Mouse (Mus musculus) layer of hippocampus, adult 9-10 months (tissue): Measurements from ENCODE around the gene Rad54l.

Source experiments
- DNase-seq: peaks from one replicate; pipeline ENCODE4 v3.0.0; 2022; ENCODE audit warnings: low spot score

Gene Rad54l

DNA sequence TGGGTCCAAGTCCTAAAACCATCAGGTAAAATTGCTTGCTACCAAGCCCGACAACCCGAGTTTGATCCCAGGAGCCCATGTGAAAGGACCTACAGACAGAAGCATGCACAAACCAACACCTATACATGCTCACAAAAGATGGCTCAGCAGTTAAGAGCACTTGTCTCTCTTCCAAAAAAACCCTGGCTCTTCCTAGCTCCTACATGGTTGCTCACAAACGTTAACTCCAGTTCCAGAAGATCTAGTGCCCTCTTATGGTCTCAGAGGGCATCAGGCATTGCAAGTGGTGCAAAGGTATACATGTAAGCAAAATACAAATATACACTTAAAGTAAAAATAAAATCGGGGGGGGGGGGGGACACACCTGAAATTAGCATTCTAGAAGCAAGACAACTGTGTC is 50.3 kb downstream of the Rad54l start:
- no peak for DNase-seq

DNA sequence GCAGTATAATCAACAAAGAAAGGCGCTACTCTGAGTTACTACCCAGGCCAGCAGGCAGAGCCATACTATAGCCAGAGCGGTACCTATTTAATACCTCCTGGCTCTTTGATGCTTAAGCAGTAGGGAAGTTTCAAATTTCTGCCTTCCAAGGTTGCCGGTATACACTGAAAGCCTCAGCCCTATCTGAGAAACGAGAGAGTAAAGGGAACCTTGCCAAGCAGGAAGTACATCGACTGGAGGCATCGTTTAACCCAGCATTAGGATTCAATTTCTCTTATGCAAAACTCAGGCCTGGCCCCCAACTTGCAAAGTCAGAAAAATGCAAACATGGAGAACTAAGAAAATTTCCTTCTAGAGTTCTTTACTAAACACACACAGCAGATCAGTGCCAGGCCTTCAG is 53.4 kb downstream of the Rad54l start:
- no peak for DNase-seq

DNA sequence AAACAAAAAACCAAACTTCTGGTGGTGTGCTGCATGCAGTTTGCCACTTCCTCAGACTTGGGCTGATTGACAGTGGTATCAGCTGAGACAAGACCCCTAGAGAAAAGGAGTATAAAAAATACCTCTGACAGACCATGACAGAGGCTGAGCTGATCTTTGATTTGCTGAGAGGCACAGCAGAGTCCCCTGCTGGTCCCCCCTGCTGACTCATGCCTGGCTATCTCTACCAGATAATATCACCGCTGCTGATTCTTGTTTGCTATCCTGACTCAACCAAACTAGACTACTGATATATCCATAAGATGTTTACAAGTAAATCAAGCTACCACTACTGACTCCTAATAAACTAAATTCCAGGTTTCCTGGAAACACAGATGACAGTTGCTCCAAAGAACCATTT is 59.6 kb downstream of the Rad54l start:
- DNase-seq, result no peak

DNA sequence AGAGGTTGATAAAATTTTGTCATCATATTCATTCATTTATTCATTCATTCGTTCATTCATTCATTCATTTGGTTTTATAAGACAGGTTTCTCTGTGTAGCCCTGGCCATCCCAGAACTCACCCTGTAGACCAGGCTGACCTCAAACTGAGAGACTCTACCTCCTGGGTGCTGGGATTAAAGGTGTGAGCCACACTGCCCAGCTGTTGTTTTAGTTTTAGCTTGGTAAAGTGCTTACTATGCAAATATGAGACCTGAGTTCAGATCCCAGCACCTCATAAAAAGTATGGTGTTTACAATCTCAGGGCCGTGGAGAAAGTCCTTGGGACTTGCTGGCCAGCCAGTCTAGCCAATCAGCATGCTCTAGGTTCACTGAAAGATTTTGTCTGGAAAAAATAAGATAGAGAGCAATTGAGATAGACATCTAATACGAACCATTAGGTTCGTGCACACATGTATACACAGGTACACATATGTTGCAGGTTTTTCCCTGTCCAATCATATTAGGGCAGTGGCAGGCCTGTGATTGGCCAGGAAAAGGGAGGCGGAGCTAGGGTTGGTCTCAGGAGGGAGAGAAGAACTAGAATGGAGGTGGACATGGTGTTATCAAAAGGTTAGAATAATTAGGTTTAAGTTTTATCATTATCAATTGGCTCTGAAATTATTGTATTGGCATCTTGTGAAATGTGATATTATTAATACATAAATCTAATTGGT is 64.3 kb downstream of the Rad54l start:
- DNase-seq, result no peak

DNA sequence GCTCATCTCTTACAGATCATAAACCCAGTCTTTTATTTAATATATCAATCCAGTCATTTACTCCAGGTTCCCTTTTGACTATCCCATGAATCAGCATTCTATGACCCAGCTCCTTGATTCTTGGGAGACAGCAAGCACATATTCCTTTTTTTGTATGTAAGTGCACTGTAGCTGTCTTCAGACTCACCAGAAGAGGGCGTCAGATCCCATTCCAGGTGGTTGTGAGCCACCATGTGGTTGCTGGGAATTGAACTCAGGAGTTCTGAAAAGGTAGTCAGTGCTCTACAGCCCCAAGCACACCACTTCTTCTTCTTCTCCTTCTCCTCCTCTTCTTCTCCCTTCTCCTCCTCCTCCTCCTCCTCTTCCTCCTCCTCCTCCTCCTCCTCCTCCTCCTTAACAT is 65.9 kb downstream of the Rad54l start:
- no peak for DNase-seq

DNA sequence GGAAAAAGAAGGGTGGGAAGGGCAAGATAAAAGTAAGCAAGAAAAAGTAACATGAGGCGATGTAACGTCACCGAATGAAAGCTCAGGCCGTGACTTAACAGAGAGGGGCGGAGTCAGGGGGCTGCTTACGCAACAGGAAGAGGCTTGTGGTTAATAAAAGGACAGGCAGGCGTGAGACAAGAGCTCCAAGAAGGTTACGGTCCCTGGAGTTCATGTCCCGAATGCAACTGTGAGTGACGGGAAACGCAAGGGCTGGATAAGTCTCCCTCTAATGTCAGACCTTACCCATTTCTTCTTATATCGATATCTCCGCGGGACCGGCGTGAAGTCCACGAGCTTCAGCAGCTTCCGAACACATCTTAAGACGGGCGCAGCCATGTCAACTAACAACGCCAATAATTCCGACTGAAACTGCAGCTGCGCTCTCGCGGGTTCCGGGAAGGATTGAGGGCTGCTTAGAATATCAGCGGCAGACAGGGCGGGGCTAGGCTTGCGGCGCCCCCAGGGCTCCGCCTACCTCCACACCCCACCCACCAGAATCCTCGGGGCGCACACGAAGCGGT is 70.0 kb downstream of the Rad54l start, which contains the start of gene Nsun4:
Nsun4 (minus strand) TSS at position 478 of the 563 bp plus-strand sequence.
- DNase-seq, result peak; percentile 84

DNA sequence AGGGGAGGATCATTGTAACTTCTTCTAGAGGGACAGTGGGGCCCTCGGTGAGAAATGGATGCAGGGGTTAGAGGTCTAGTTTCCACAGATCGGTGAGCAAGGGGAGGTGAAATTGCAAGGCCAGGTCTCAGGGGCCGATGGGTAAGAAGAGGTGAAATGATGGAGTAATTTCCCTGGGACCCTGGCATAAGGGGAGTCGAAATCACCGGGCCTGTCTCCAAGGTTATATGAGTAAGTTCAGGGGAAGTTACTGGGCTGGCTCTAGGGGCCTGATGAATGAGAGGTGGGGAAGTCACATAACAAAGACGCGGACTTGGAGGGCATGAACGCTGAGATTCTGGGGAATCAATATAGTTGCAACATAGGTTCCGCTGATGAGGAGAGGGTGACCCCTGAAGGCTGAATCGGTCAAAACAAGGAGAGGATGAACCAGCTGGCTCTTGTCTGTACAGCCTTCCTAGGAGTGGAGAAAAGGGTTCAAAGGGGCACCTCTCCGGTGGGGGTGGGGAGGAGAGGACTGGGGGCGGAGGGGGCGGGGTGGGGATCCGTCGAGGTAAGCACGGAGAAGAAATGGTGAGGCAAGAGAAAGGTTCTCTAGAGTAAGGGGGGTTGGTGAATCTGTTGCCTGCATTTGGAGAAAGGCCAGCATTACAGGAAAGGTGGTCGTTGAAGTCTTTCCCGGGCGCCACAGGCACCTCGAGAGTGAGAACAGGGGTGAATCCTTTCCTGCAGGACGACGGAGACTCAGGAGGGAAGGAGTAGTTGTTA is 70.8 kb downstream of the Rad54l start:
- no peak for DNase-seq

DNA sequence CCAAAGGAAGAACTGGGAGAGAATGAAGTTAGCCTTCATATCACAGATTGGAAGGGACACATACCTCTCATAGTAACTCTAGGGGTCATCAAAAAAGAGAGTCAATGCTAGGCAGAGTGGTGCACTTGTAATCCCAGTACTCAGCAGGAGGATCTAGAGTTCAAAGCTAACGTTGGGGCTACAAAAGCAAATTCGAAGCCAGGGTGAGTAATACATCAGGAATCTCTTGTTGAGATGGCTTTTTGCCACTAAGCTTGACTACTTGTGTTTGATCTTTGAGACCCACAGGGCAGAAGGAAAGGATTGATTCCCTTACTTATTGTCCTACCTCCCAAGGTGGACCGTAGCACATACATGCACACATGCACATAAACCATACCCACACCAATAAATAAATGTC is 74.3 kb downstream of the Rad54l start:
- no peak for DNase-seq

DNA sequence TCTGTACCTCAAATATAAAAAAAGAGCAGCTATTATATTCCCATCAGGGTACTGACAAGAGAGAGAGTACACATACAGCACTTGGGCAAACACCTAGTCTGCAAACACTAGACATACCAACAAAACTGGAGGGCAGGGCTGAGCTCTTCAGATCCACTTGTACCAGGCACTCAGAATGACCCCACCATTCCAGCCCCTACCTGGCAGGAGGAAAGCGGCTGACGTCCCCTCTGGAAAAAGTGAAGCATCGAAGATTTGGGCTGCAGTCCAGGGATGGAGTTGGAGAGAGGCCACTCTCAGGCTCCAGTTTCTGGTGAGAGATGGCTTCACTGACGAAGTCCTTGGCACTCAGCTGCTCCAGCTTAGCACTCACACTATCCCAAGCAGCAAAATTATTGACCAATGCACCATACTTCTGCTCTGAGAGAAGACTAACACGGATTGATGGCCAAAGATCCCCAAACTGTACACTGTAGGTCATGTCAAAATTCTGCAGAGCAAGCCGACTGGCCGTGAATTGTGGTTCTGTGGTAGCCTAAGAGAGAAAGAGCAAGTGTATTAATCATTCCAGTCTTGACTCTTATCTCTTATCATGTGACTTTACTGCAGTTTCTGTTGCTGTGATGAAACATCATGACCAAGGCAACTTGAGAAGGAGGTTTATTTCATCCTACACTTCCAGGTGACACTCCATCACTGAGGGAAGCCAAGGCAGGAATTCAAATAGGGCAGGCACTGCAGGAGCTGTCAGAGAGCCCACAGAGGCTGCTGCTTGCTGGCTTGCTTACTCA is 75.2 kb downstream of the Rad54l start:
- no peak for DNase-seq

DNA sequence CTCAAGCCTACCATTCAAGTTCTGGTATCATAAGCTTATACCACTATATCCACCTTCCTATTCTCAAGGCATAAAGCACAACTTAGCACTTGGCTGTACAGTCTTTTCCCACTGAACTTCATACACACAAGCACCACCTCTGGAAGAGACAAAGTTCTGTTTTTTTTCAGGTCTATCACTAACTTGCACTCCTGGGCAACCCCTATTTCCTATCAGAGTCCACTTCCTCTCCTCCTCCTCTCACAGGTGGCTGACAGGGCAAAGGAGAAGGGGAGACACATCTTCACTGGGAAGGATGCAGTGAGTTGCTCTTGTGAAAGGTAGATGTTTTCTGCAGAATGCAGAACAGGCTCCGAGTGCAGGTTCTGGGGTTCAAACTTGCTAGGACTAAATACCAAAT is 75.8 kb downstream of the Rad54l start:
- DNase-seq, result no peak

DNA sequence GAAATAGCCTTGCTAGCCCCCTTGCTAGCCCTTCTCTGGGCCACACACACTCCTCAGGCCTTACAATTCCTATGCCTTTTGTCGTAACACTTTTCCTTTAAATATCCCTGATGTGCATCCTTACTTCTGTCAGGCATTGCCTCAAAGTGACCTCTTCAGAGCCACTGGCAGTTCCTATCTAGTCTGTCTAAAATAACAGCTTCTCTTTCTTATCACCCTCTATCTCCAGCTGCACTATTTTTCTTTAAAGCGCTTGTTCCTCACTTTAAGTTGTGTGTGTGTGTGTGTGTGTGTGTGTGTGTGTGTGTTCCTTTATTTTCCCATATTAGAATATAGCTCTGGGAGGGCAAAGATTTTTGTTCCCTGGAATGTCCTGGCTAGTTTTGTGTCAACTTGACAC is 76.9 kb downstream of the Rad54l start:
- no peak for DNase-seq
